Comparison of ENCODE assay signal across 16 mouse cellular contexts in genomic region chr6:8752984-8753722, GRCm38 (mm10). TPM values are rescaled to one million over a fixed set of nuclear protein-coding genes. Genes with fewer than 3 reads are reported as not detected.
DNase-seq lines count a peak whose midpoint lies in the region; ATAC-seq lines count a peak whose summit lies in the region.
"Had no signal": no experiment of that assay in that cellular context is flagged by ENCODE, and none has a peak within 500 bp of the region (broad histone marks: within the 10 kb centered on the region; RNA-seq: fewer than 3 reads in every experiment).

No protein-coding gene starts in this region.

- ATAC-seq in liver, embryonic 15.5 days (ENCODE audit: insufficient read depth): no peak; the same call in 1 of the 2 replicates
- ATAC-seq: forebrain, embryonic 15.5 days; hindbrain, postnatal 0 days had no signal

- no peak overlapping the region for H3K4me3 ChIP-seq in liver, embryonic 15.5 days (replicated peaks)
- H3K4me3 ChIP-seq: forebrain, embryonic 15.5 days; heart, embryonic 15.5 days; neural tube, embryonic 15.5 days had no signal

- peak; percentile 29 to 48 for DNase-seq in urinary bladder, adult 18-20 months (ENCODE audit: low spot score in 2 of 2)
- DNase-seq in urinary bladder, postnatal 4 days (ENCODE audit: low spot score in 2 of 2): no peak
- DNase-seq in lung, postnatal 14 days: peak; percentile 44
- peak; percentile 20 to 42 for DNase-seq in urinary bladder, postnatal 36 days (ENCODE audit: low spot score in 2 of 2)
- DNase-seq in neural tube, embryonic 10.5 days (ENCODE audit: extremely low spot score, low spot score): no peak
- no peak for DNase-seq in c-Kit-positive CD71-positive TER-119-positive erythroid progenitor cells, embryonic 14.5 days (ENCODE audit: low spot score)
- no peak for DNase-seq in spleen, adult 18-20 months
- DNase-seq: adrenal gland, adult 8-10 months; gastrocnemius, postnatal 14 days; layer of hippocampus, adult 9-11 months; thymus, postnatal 4 days had no signal

- no peak overlapping the region for H3K9ac ChIP-seq in liver, embryonic 15.5 days
- H3K9ac ChIP-seq: forebrain, embryonic 15.5 days; heart, embryonic 15.5 days; neural tube, embryonic 15.5 days had no signal

- H3K4me2 ChIP-seq in liver, embryonic 15.5 days: no peak overlapping the region
- H3K4me2 ChIP-seq: forebrain, embryonic 15.5 days; heart, embryonic 15.5 days; neural tube, embryonic 15.5 days had no signal

- H3K36me3 ChIP-seq in liver, embryonic 15.5 days (replicated peaks): no peaks in the 10 kb centered on the region
- H3K36me3 ChIP-seq: forebrain, embryonic 15.5 days; heart, embryonic 15.5 days had no signal

- H3K27ac ChIP-seq in liver, embryonic 15.5 days (replicated peaks): peak overlapping the region; percentile 48; the same call in 1 of the 2 replicates
- H3K27ac ChIP-seq: forebrain, embryonic 15.5 days; heart, embryonic 15.5 days; hindbrain, postnatal 0 days; neural tube, embryonic 15.5 days had no signal

- 71% methylated on average over 6 of the region's 6 CpGs for WGBS in liver, embryonic 15.5 days (ENCODE audit: insufficient replicate concordance)

- H3K9me3 ChIP-seq in liver, embryonic 15.5 days (replicated peaks): no peaks in the 10 kb centered on the region
- H3K9me3 ChIP-seq: forebrain, embryonic 15.5 days; heart, embryonic 15.5 days; neural tube, embryonic 15.5 days had no signal

- H3K27me3 ChIP-seq in liver, embryonic 15.5 days: no peaks in the 10 kb centered on the region
- H3K27me3 ChIP-seq: forebrain, embryonic 15.5 days; heart, embryonic 15.5 days; neural tube, embryonic 15.5 days had no signal

- H3K4me1 ChIP-seq in liver, embryonic 15.5 days (replicated peaks): peaks cover 23% of the 10 kb centered on the region
- H3K4me1 ChIP-seq: forebrain, embryonic 15.5 days; neural tube, embryonic 15.5 days had no signal

RNA-seq across cellular contexts. Expression of gene Ica1, which starts 25.1 kb away (rescaled TPM):
- 5.3 and 5.6 TPM in 2 replicates for polyA plus RNA-seq in liver, embryonic 15.5 days (2015; fragmentation: Nextera tagmentation; extraction: Ambion mirVana)

Comparison
In these comparisons a context has a peak if more than half of its experiments do, and no peak if none do; other contexts are left out.
1. DNase-seq: peak in urinary bladder, adult 18-20 months (2 of 2), lung, postnatal 14 days (single experiment) and urinary bladder, postnatal 36 days (2 of 2); none in urinary bladder, postnatal 4 days (0 of 2), neural tube, embryonic 10.5 days (single experiment), c-Kit-positive CD71-positive TER-119-positive erythroid progenitor cells, embryonic 14.5 days (single experiment) and spleen, adult 18-20 months (0 of 2).